ENCODE assay signal across 24 mouse cellular contexts in the genomic region with DNA sequence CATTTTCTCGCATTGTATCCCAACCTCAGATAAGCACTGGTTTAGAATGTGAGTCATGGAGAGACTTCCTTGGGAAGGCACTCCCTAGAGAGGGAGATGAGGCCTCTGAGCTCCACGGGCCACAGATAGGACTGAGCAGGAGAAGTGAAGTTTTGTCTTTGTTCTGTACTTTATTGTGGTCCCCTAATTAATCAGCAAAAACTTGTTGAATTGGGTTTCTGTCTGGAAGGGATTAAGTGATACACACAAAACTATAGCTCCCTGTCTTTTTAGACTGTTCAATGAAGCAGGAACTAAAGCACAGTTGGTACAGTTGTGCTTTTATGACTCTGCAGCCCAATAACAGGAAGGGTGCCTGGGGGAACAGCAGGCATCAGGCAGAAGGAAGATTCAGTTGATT.
DNase-seq lines count a peak whose midpoint lies in the region; ATAC-seq and TF ChIP-seq lines count a peak whose summit lies in the region.
"Had no signal": no experiment of that assay in that cellular context is flagged by ENCODE, and none has a peak within 500 bp of the region (broad histone marks: within the 10 kb centered on the region; RNA-seq: fewer than 3 reads in every experiment).

No protein-coding gene starts in this region.

- WGBS in hindbrain, embryonic 16.5 days, result 55% methylated on average over 2 of the region's 2 CpGs
- 68% methylated on average over 2 of the region's 2 CpGs for WGBS in hindbrain, embryonic 11.5 days
- WGBS in neural tube, embryonic 12.5 days, result 63% methylated on average over 2 of the region's 2 CpGs

- peak; percentile 58 for ATAC-seq in hindbrain, embryonic 16.5 days
- ATAC-seq in hindbrain, embryonic 11.5 days (ENCODE audit: low FRiP score), result no peak
- ATAC-seq in neural tube, embryonic 12.5 days (ENCODE audit: low FRiP score, low read depth), result 0 out of 2 replicates have a peak, but pooled peaks have one; percentile 3
- ATAC-seq: liver, postnatal 0 days; lung, postnatal 0 days had no signal

- no peak for TF ChIP-seq CTCF in brain, embryonic 14.5 days (IDR thresholded peaks at IDR 0.05; ENCODE audit: borderline replicate concordance, extremely low read depth, insufficient read depth, insufficient read length)

- H3K36me3 ChIP-seq in hindbrain, embryonic 16.5 days (ENCODE audit: control insufficient read depth, insufficient read depth, low read length), result no peaks in the 10 kb centered on the region
- no peaks in the 10 kb centered on the region for H3K36me3 ChIP-seq in hindbrain, embryonic 11.5 days (ENCODE audit: control insufficient read depth, insufficient read depth, low read length)
- H3K36me3 ChIP-seq in neural tube, embryonic 12.5 days, result no peaks in the 10 kb centered on the region
- H3K36me3 ChIP-seq: heart, embryonic 13.5 days; hindbrain, embryonic 12.5 days; limb, embryonic 12.5 days; midbrain, embryonic 12.5 days had no signal

- no peak for DNase-seq in hindbrain, embryonic 11.5 days (ENCODE audit: low spot score)
- DNase-seq in neural tube, embryonic 10.5 days (ENCODE audit: extremely low spot score, low spot score), result no peak
- peak; percentile 40 for DNase-seq in brain, embryonic 14.5 days (ENCODE audit: low read depth)
- no peak for DNase-seq in testis, postnatal 10 days (ENCODE audit: low spot score)
- DNase-seq in adrenal gland, adult 18-20 months (ENCODE audit: low spot score in 2 of 2), result no peak
- DNase-seq: adrenal gland, postnatal 14 days; cerebellum, adult 11 months; cerebellum, adult 9-11 months; gastrocnemius, postnatal 25 days; heart, adult 18-20 months; heart, postnatal 14 days; kidney, adult 2 months; kidney, postnatal 10 days; liver, postnatal 0 days; right cerebral cortex, postnatal 14 days; spleen, adult 18-20 months had no signal

- H3K27me3 ChIP-seq in hindbrain, embryonic 16.5 days (replicated peaks; ENCODE audit: control insufficient read depth, insufficient read depth, low read length), result no peaks in the 10 kb centered on the region
- no peaks in the 10 kb centered on the region for H3K27me3 ChIP-seq in hindbrain, embryonic 11.5 days (ENCODE audit: control insufficient read depth, insufficient read depth, low read length)
- no peaks in the 10 kb centered on the region for H3K27me3 ChIP-seq in neural tube, embryonic 12.5 days (replicated peaks)
- H3K27me3 ChIP-seq: heart, embryonic 13.5 days; hindbrain, embryonic 12.5 days; limb, embryonic 12.5 days; midbrain, embryonic 12.5 days had no signal

- TF ChIP-seq POLR2A in brain, embryonic 14.5 days (IDR thresholded peaks at IDR 0.05; ENCODE audit: borderline replicate concordance, extremely low read depth, insufficient read depth, insufficient read length, poor library complexity, severe bottlenecking), result no peak

- H3K27ac ChIP-seq in hindbrain, embryonic 16.5 days (ENCODE audit: low read depth, low read length), result no peak overlapping the region
- H3K27ac ChIP-seq in hindbrain, embryonic 11.5 days (ENCODE audit: low read depth, low read length), result no peak overlapping the region
- H3K27ac ChIP-seq in neural tube, embryonic 12.5 days, result no peak overlapping the region
- H3K27ac ChIP-seq: heart, embryonic 13.5 days; hindbrain, embryonic 12.5 days; limb, embryonic 12.5 days; midbrain, embryonic 12.5 days had no signal

- no peak overlapping the region for H3K4me3 ChIP-seq in hindbrain, embryonic 16.5 days (ENCODE audit: low read length)
- H3K4me3 ChIP-seq in hindbrain, embryonic 11.5 days (ENCODE audit: low read depth, low read length), result no peak overlapping the region
- no peak overlapping the region for H3K4me3 ChIP-seq in neural tube, embryonic 12.5 days
- H3K4me3 ChIP-seq: heart, embryonic 13.5 days; hindbrain, embryonic 12.5 days; limb, embryonic 12.5 days; midbrain, embryonic 12.5 days had no signal

- no peak overlapping the region for H3K9ac ChIP-seq in hindbrain, embryonic 16.5 days (ENCODE audit: low read depth, low read length)
- no peak overlapping the region for H3K9ac ChIP-seq in hindbrain, embryonic 11.5 days (ENCODE audit: low read depth, low read length)
- H3K9ac ChIP-seq in neural tube, embryonic 12.5 days, result no peak overlapping the region
- H3K9ac ChIP-seq: heart, embryonic 13.5 days; hindbrain, embryonic 12.5 days; limb, embryonic 12.5 days; liver, postnatal 0 days; midbrain, embryonic 12.5 days had no signal

- H3K9me3 ChIP-seq in hindbrain, embryonic 16.5 days (ENCODE audit: control insufficient read depth, low read length), result no peaks in the 10 kb centered on the region
- no peaks in the 10 kb centered on the region for H3K9me3 ChIP-seq in hindbrain, embryonic 11.5 days (ENCODE audit: control insufficient read depth, low read length)
- H3K9me3 ChIP-seq in neural tube, embryonic 12.5 days, result no peaks in the 10 kb centered on the region
- H3K9me3 ChIP-seq: heart, embryonic 13.5 days; hindbrain, embryonic 12.5 days; limb, embryonic 12.5 days; midbrain, embryonic 12.5 days had no signal

- H3K4me2 ChIP-seq in hindbrain, embryonic 16.5 days (ENCODE audit: low read length), result no peak overlapping the region
- no peak overlapping the region for H3K4me2 ChIP-seq in hindbrain, embryonic 11.5 days (replicated peaks; ENCODE audit: low read depth, low read length)
- no peak overlapping the region for H3K4me2 ChIP-seq in neural tube, embryonic 12.5 days (replicated peaks)
- H3K4me2 ChIP-seq: heart, embryonic 13.5 days; hindbrain, embryonic 12.5 days; limb, embryonic 12.5 days; liver, embryonic 11.5 days; midbrain, embryonic 12.5 days had no signal

- H3K4me1 ChIP-seq in hindbrain, embryonic 16.5 days (ENCODE audit: control insufficient read depth, insufficient read depth, low read depth, low read length), result peaks cover 5% of the 10 kb centered on the region
- H3K4me1 ChIP-seq in hindbrain, embryonic 11.5 days (replicated peaks; ENCODE audit: control insufficient read depth, insufficient read depth, low read length), result no peaks in the 10 kb centered on the region
- H3K4me1 ChIP-seq in neural tube, embryonic 12.5 days, result 0 out of 2 replicates have a peak, but pooled peaks cover 7% of the 10 kb centered on the region
